Mouse (Mus musculus) lung, postnatal 0 days (tissue): ENCODE results near the gene H1foo. TPM values are rescaled to one million over a fixed set of nuclear protein-coding genes. Genes with fewer than 3 reads are reported as not detected.

Source experiments
- ATAC-seq: fragments of 200-750 bp; cut with Nextera tagmentation; 2 replicates; pipeline ENCODE4 v1.8.0; 2017; ENCODE audit warnings: moderate library complexity
- DNase-seq: peaks from one replicate; pipeline ENCODE4 v3.0.0-alpha.2; 2016; ENCODE audit warnings: low spot score
- H3K27ac ChIP-seq: fragments of 300-500 bp; sonication (generic); 2 replicates; pipeline ENCODE4 v1.5.1; 2014; ENCODE audit warnings: antibody characterized with exemption, mild to moderate bottlenecking, low read length, mixed read lengths
- H3K27me3 ChIP-seq: fragments of 300-500 bp; sonication (generic); replicated peaks from 2 replicates; pipeline ENCODE4 v1.6.1; 2014; ENCODE audit warnings: low read length, mixed read lengths; ENCODE audit not compliant: insufficient read depth
- H3K36me3 ChIP-seq: fragments of 300-500 bp; sonication (generic); 2 replicates; pipeline ENCODE4 v1.6.1; 2014; ENCODE audit warnings: low read length, mixed read lengths; ENCODE audit not compliant: insufficient read depth
- H3K4me1 ChIP-seq: fragments of 300-500 bp; sonication (generic); 2 replicates; pipeline ENCODE4 v1.6.1; 2014; ENCODE audit warnings: antibody characterized with exemption, low read depth, low read length, mixed read lengths; ENCODE audit not compliant: insufficient read depth
- H3K4me2 ChIP-seq: fragments of 300-500 bp; sonication (generic); replicated peaks from 2 replicates; pipeline ENCODE4 v1.6.1; 2014; ENCODE audit warnings: low read depth, mild to moderate bottlenecking, low read length, moderate library complexity, mixed read lengths
- H3K4me3 ChIP-seq: fragments of 300-500 bp; sonication (generic); 2 replicates; pipeline ENCODE4 v1.5.1; 2014; ENCODE audit warnings: low read depth, low read length
- H3K9ac ChIP-seq: fragments of 300-500 bp; sonication (generic); replicated peaks from 2 replicates; pipeline ENCODE4 v1.6.1; 2014; ENCODE audit warnings: low read depth, mild to moderate bottlenecking
- H3K9me3 ChIP-seq: fragments of 300-500 bp; sonication (generic); 2 replicates; pipeline ENCODE4 v1.6.1; 2016; ENCODE audit warnings: low read length, mixed read lengths
- CTCF ChIP-seq: IDR thresholded peaks from 2 replicates; pipeline ENCODE4 v1.5.1; 2016; ENCODE audit warnings: antibody characterized with exemption, mild to moderate bottlenecking
- EP300 ChIP-seq: IDR thresholded peaks from 2 replicates; pipeline ENCODE4 v1.6.1; 2016; ENCODE audit warnings: antibody characterized with exemption, mild to moderate bottlenecking, control low read depth
- WGBS: fragments of 180-500 bp; shearing (Covaris S2); extraction: QIAGEN DNeasy Blood & Tissue Kit; methylation state at CpG from one replicate; pipeline ENCODE4 v1.1.7; 2014; 5-methylcytosine and 5-hydroxymethylcytosine counted together
- polyA plus RNA-seq: library from polyadenylated mRNA; unstranded; fragments of >200 nt; fragmentation: Nextera tagmentation; extraction: Ambion mirVana; gene quantifications from 2 replicates; pipeline ENCODE4 v1.2.1, GENCODE M21; 2015

Gene H1foo
- polyA plus RNA-seq, 1 experiment from 2014 or later = not detected

DNA sequence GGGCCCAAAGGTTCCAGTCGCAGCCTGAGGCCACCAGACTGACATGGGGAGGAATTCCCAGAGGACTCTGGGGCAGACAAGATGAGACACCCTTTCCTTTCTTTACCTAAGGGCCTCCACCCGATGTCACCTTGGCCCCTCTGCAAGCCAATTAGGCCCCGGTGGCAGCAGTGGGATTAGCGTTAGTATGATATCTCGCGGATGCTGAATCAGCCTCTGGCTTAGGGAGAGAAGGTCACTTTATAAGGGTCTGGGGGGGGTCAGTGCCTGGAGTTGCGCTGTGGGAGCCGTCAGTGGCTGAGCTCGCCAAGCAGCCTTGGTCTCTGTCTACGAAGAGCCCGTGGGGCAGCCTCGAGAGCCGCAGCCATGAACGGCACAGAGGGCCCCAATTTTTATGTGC lies 13.1 kb upstream of the H1foo start, which contains the start of gene Rho:
Gene Rho (plus strand): TSS at position 110 of the 400 bp plus-strand sequence.
- Histone ChIP-seq H3K4me3 (no peak within 1 kb of the TSS), H3K27ac (no peak within 1 kb of the TSS), H3K4me2 (no peak within 1 kb of the TSS), H3K27me3 (no peaks in the 10 kb centered on the region), H3K9me3 (no peaks in the 10 kb centered on the region), H3K4me1 (no peaks in the 10 kb centered on the region), H3K9ac (no peak within 1 kb of the TSS), H3K36me3 (no peaks in the 10 kb centered on the region)
- DNase-seq (no peak), ATAC-seq (no peak)
- WGBS = 95% methylated on average over 14 of the region's 14 CpGs
- no peak for TF ChIP-seq CTCF
- no peak for TF ChIP-seq EP300

DNA sequence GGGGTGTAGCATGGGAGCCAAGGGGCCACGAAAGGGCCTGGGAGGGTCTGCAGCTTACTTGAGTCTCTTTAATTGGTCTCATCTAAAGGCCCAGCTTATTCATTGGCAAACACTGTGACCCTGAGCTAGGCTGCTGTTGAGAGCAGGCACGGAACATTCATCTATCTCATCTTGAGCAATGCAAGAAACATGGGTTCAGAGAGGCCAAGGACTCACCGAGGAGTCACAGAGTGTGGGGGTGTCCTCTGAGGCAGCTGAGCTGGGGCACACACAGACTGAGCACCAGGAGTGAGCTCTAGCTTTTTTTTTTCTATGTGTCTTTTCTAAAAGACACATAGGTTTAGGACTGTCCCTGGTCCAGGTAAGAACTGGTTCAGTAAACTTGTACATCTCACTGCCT lies 12.3 kb upstream of the H1foo start:
- no peaks in the 10 kb centered on the region for H3K27me3 ChIP-seq
- H3K4me3 ChIP-seq = no peak overlapping the region
- H3K4me2 ChIP-seq = no peak overlapping the region
- ATAC-seq (no peak), DNase-seq (peak; percentile 36)
- no peak for TF ChIP-seq CTCF
- TF ChIP-seq EP300 = no peak
- H3K36me3 ChIP-seq = no peaks in the 10 kb centered on the region
- no peaks in the 10 kb centered on the region for H3K9me3 ChIP-seq
- H3K9ac ChIP-seq = no peak overlapping the region
- 71% methylated on average over 3 of the region's 3 CpGs for WGBS
- H3K4me1 ChIP-seq = no peaks in the 10 kb centered on the region
- H3K27ac ChIP-seq = no peak overlapping the region

DNA sequence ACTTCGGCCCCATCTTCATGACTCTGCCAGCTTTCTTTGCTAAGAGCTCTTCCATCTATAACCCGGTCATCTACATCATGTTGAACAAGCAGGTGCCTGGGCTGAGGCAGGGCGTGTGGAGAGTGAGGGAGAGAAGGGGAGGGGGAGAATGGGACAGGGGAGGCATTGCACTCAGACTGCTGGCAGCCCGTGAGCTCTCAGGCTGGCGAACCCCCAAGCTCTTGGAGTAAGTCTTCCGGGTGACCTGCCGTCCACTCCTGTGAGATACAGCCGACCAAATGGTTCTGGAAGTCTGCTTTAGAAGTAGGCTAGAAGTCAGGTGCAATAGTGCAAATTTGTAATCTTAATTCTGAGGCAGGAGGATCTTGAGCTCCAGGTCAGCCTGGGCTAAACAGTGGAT lies 9.2 kb upstream of the H1foo start:
- no peak for TF ChIP-seq EP300
- TF ChIP-seq CTCF = no peak
- Histone ChIP-seq H3K36me3 (no peaks in the 10 kb centered on the region), H3K9ac (no peak overlapping the region), H3K27me3 (no peaks in the 10 kb centered on the region), H3K9me3 (no peaks in the 10 kb centered on the region), H3K4me3 (no peak overlapping the region), H3K27ac (no peak overlapping the region), H3K4me1 (no peaks in the 10 kb centered on the region), H3K4me2 (no peak overlapping the region)
- 69% methylated on average over 8 of the region's 8 CpGs for whole genome bisulfite sequencing
- ATAC-seq (no peak), DNase-seq (no peak)

DNA sequence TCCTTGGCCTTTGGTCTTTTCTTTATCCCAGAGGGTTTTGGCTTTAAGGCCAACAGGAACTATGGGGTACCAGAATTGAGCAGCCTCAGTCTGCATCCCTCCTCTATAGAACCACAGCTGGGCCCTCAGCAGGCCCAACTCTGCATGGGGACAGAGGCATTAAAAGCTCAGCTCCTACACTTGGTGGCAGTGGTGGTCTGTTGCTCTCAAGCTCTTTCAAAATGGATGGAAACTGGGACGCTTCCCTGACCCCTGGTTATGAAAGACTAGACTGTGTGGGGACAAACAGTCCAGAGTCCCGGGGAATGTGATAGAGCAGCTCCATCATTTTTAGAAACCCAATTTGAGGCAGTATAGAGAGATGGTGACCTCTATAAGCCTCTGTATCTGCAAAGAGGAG lies 6.7 kb upstream of the H1foo start:
- DNase-seq (no peak), ATAC-seq (no peak)
- TF ChIP-seq CTCF (no peak), EP300 (no peak)
- WGBS = 77% methylated on average over 2 of the region's 2 CpGs
- no peak overlapping the region for H3K4me3 ChIP-seq
- no peaks in the 10 kb centered on the region for H3K4me1 ChIP-seq
- no peaks in the 10 kb centered on the region for H3K36me3 ChIP-seq
- no peak overlapping the region for H3K4me2 ChIP-seq
- no peaks in the 10 kb centered on the region for H3K9me3 ChIP-seq
- H3K9ac ChIP-seq = no peak overlapping the region
- no peaks in the 10 kb centered on the region for H3K27me3 ChIP-seq
- no peak overlapping the region for H3K27ac ChIP-seq

DNA sequence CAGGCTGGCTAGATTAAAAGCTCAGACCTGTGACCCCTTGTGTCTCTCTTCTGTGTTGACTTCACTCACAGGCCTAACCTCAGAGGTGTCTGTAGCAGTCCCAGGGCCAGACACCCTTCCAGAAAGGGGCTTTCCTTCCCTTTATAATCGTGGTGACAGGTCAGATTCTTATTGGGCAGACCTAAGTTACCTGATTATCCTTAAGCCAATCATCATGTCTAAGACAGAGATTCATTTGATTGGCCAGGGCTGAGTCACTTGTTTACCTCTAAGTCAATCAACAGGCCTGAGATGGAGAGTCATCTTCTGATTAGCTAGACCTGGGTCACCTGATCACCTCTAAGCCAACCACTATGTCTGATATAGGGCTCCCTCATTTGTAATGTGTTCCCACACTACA lies 5.9 kb upstream of the H1foo start:
- no peaks in the 10 kb centered on the region for H3K27me3 ChIP-seq
- H3K27ac ChIP-seq = no peak overlapping the region
- DNase-seq (no peak), ATAC-seq (no peak)
- H3K4me3 ChIP-seq = no peak overlapping the region
- H3K36me3 ChIP-seq = no peaks in the 10 kb centered on the region
- H3K4me1 ChIP-seq = no peaks in the 10 kb centered on the region; the same call in 1 of the 2 replicates
- WGBS = 69% methylated on average over 1 of the region's 1 CpGs
- no peak overlapping the region for H3K4me2 ChIP-seq
- no peak overlapping the region for H3K9ac ChIP-seq
- TF ChIP-seq CTCF = no peak
- TF ChIP-seq EP300 = no peak
- no peaks in the 10 kb centered on the region for H3K9me3 ChIP-seq

DNA sequence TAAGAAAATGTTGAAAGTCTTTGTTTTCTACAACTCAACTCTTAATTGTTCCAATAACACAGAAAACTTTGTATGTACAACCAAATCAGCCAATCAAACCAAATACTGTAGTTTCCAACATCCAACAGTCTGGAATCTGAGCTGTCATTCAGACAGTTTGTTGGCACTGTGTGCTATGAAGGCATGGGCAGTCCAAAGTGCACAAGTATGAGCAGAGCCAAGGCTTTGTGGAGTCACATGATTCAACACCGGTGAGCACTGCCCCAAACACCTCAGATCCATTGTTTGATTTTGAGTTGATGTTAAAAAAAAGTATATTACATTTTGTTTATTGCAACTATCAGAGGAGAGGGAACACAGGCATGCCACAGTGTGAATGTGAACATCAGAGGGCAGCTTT lies 4.1 kb upstream of the H1foo start:
- Histone ChIP-seq H3K4me2 (no peak overlapping the region), H3K9me3 (no peaks in the 10 kb centered on the region), H3K9ac (no peak overlapping the region), H3K4me1 (no peaks in the 10 kb centered on the region; the same call in 1 of the 2 replicates), H3K27ac (no peak overlapping the region), H3K36me3 (no peaks in the 10 kb centered on the region), H3K27me3 (no peaks in the 10 kb centered on the region), H3K4me3 (no peak overlapping the region)
- WGBS = 56% methylated on average over 1 of the region's 1 CpGs
- TF ChIP-seq EP300 (no peak), CTCF (no peak)
- no peak for ATAC-seq
- no peak for DNase-seq

DNA sequence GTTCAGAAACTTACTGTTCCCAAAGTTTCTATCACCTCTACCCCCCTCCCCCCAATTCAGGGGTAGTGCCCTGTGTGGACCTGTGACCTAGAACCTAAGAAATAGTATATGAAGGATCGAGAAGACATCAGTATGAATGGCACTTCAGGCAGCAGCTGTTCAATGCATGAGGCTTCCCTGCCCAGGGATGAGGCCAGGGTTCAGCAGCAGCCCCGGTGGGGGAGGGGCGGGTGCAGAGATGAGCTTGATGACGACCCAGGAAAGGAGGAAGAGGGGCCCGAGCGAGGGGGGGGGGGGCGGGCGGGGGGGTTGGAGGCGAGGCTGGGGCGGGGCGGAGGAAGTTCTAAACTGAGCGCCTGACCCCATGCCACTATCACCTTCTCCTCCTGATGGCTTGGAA lies 3.6 kb upstream of the H1foo start:
- no peak for DNase-seq
- no peaks in the 10 kb centered on the region for H3K27me3 ChIP-seq
- TF ChIP-seq CTCF (no peak), EP300 (no peak)
- no peak overlapping the region for H3K4me3 ChIP-seq
- peak; percentile 27; the same call in 1 of the 2 replicates for ATAC-seq
- H3K36me3 ChIP-seq = no peaks in the 10 kb centered on the region
- no peaks in the 10 kb centered on the region; the same call in 1 of the 2 replicates for H3K4me1 ChIP-seq
- no peak overlapping the region for H3K9ac ChIP-seq
- 0 out of 2 replicates have a peak overlapping the region, but pooled peaks have one; percentile 5 for H3K27ac ChIP-seq
- H3K9me3 ChIP-seq = no peaks in the 10 kb centered on the region
- no peak overlapping the region for H3K4me2 ChIP-seq
- 12% methylated on average over 4 of the region's 12 CpGs for WGBS
